Mouse (Mus musculus) kidney, postnatal 0 days (tissue): ENCODE measurements at regions not wholly inside any gene's neighbourhood (a gene's known extent, or its start where the extent isn't known, plus 50 kb on each side); places are given as distances from the start of the nearest gene placed in this dataset.

ENCODE experiments used
- ATAC-seq: fragments of 200-750 bp; cut with Nextera tagmentation; replicated peaks from 2 replicates; pipeline ENCODE4 v1.8.0; 2017; ENCODE audit warnings: low read depth, moderate number of reproducible peaks, moderate TSS enrichment, moderate library complexity; ENCODE audit not compliant: low FRiP score
- DNase-seq: peaks from one replicate; pipeline ENCODE4 v3.0.0-alpha.2; 2016; ENCODE audit warnings: low spot score
- H3K27ac ChIP-seq: fragments of 300-500 bp; sonication (generic); 2 replicates; pipeline ENCODE4 v1.5.1; 2014; ENCODE audit warnings: mild to moderate bottlenecking
- H3K27me3 ChIP-seq: fragments of 300-500 bp; sonication (generic); 2 replicates; pipeline ENCODE4 v1.6.1; 2014; ENCODE audit warnings: low read length, mixed read lengths; ENCODE audit not compliant: insufficient read depth
- H3K36me3 ChIP-seq: fragments of 300-500 bp; sonication (generic); 2 replicates; pipeline ENCODE4 v1.6.1; 2014; ENCODE audit warnings: low read length, mixed read lengths; ENCODE audit not compliant: insufficient read depth
- H3K4me1 ChIP-seq: fragments of 300-500 bp; sonication (generic); replicated peaks from 2 replicates; pipeline ENCODE4 v1.6.1; 2014; ENCODE audit warnings: antibody characterized with exemption, low read length, mixed read lengths; ENCODE audit not compliant: insufficient read depth
- H3K4me2 ChIP-seq: fragments of 300-500 bp; sonication (generic); 2 replicates; pipeline ENCODE4 v1.6.1; 2014; ENCODE audit warnings: mild to moderate bottlenecking, low read length, moderate library complexity, mixed read lengths
- H3K4me3 ChIP-seq: fragments of 300-500 bp; sonication (generic); replicated peaks from 2 replicates; pipeline ENCODE4 v1.5.1; 2014; ENCODE audit warnings: low read depth, low read length
- H3K9ac ChIP-seq: fragments of 300-500 bp; sonication (generic); 2 replicates; pipeline ENCODE4 v1.6.1; 2014; ENCODE audit warnings: low read depth, low read length
- H3K9me3 ChIP-seq: fragments of 300-500 bp; sonication (generic); replicated peaks from 2 replicates; pipeline ENCODE4 v1.6.1; 2016; ENCODE audit warnings: low read length, inconsistent platforms, mixed read lengths
- CTCF ChIP-seq: IDR thresholded peaks from 2 replicates; pipeline ENCODE4 v1.5.1; 2016; ENCODE audit warnings: antibody characterized with exemption, low read depth, mild to moderate bottlenecking, moderate library complexity
- WGBS: fragments of 180-500 bp; shearing (Covaris S2); extraction: QIAGEN DNeasy Blood & Tissue Kit; methylation state at CpG from one replicate; pipeline ENCODE4 v1.1.7; 2014; 5-methylcytosine and 5-hydroxymethylcytosine counted together

DNA sequence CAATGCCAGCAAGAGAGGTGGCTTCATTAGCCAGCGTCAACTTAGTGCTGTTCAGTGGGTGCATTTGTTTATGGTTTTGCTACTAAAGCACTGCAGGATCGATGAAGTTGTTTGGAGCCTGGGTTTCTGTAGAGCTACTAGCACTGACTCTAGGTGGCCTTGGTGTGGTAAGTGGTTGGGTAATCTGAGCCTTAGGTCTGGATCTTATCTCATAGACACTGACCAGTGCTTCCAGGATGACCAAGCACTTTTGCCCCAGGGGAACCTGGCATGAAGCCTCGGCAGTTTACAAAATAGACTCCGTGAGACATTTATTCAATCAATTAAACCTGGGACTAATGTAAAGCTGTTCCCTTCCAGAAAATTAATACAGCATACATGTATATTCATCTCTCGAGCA lies 102.8 kb downstream of the Rwdd3 start:
- no peak overlapping the region for H3K4me2 ChIP-seq
- H3K36me3 ChIP-seq, result no peaks in the 10 kb centered on the region
- H3K9me3 ChIP-seq, result no peaks in the 10 kb centered on the region
- no peak overlapping the region for H3K4me3 ChIP-seq
- no peak for DNase-seq
- H3K27ac ChIP-seq, result no peak overlapping the region
- H3K4me1 ChIP-seq, result no peaks in the 10 kb centered on the region
- no peak for ATAC-seq
- no peak for TF ChIP-seq CTCF
- H3K27me3 ChIP-seq, result no peaks in the 10 kb centered on the region
- H3K9ac ChIP-seq, result no peak overlapping the region
- 79% methylated on average over 5 of the region's 5 CpGs for WGBS

DNA sequence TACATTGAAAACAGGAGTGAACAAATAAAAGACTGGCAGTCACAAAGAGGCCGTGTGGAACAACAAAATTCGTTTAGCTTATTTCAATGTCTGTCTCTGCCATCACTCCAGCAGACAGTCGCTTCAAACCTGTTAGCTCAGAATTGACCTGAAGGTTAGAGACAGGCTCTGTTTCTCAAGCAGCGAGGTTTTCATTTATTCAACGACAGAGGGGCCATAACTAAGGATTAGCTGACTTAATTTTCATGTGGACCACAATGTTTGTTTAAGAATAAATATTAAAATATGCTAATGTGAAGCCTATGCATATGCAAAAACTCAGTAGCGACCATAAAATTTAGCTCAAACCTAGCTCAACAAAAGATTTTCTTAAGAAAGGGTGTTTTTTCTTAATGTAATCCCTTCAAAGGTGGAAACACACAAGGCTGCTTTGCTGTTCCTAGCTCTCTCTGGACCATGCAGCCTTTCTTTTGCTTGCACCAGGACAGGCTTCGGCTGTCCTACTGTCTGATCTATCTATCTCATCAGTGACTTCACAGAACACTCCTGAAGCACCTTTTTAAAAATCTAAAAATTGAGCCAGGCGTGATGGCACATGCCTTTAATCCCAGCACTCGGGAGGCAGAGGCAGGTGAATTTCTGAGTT lies 135.5 kb downstream of the Rwdd3 start:
- Histone ChIP-seq H3K27ac (no peak overlapping the region), H3K4me3 (no peak overlapping the region), H3K4me1 (no peaks in the 10 kb centered on the region), H3K27me3 (no peaks in the 10 kb centered on the region), H3K36me3 (no peaks in the 10 kb centered on the region), H3K4me2 (no peak overlapping the region), H3K9me3 (no peaks in the 10 kb centered on the region), H3K9ac (no peak overlapping the region)
- no peak for TF ChIP-seq CTCF
- WGBS, result 74% methylated on average over 9 of the region's 9 CpGs
- no peak for DNase-seq
- ATAC-seq, result no peak

DNA sequence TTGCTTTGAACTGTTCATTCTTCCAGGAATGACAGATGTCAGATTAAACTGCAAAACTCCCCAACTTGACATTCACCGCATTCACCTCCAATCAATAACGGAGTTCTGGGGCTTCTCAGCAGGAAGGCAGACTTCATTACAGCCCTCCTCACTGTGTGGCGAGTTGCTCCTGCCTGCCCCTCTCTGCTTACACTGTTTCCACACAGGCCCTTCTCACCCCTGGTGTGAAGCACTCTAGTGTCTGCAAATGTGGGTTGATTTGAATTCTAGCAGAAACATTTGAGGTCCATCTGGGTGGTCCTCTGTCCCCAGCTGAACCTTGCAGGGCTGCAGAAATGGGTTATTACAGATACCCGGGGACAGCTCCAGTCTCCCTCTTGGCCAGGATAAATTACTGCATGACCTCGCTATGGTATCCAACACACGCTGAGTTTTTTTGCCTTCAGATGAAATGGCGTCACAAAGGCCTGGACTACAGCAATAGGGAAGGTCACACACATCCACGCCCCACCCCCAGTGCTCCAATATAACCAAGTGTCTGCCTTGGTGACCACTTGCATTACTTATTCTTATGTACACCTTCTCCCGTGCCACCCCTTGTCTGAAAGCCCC lies 145.8 kb downstream of the Rwdd3 start:
- Histone ChIP-seq H3K4me2 (no peak overlapping the region), H3K36me3 (no peaks in the 10 kb centered on the region), H3K4me3 (no peak overlapping the region), H3K27me3 (no peaks in the 10 kb centered on the region), H3K27ac (no peak overlapping the region), H3K9ac (no peak overlapping the region), H3K4me1 (no peaks in the 10 kb centered on the region), H3K9me3 (no peaks in the 10 kb centered on the region)
- no peak for TF ChIP-seq CTCF
- DNase-seq (no peak), ATAC-seq (no peak)
- WGBS, result 70% methylated on average over 9 of the region's 9 CpGs

DNA sequence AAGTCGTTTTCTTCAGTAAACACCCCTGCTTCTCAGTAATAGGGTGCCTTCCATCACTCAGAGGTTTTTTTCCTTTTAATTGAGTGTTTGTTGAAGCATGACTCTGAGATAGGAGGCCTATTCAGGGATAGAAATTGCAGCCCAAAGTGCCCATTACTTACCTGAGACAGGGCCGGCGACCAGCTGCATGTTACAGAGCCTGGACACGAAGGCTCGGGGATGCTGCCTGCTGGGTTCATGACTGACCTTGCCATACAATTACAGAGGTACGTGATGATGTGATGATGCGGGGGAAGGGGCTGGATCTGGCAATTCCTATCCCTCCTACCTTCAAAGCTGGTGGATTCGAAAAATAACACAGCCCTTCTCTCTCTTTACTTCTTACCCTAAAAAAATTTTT lies 146.7 kb downstream of the Rwdd3 start:
- TF ChIP-seq CTCF, result no peak
- WGBS, result 46% methylated on average over 8 of the region's 8 CpGs
- no peak for ATAC-seq

DNA sequence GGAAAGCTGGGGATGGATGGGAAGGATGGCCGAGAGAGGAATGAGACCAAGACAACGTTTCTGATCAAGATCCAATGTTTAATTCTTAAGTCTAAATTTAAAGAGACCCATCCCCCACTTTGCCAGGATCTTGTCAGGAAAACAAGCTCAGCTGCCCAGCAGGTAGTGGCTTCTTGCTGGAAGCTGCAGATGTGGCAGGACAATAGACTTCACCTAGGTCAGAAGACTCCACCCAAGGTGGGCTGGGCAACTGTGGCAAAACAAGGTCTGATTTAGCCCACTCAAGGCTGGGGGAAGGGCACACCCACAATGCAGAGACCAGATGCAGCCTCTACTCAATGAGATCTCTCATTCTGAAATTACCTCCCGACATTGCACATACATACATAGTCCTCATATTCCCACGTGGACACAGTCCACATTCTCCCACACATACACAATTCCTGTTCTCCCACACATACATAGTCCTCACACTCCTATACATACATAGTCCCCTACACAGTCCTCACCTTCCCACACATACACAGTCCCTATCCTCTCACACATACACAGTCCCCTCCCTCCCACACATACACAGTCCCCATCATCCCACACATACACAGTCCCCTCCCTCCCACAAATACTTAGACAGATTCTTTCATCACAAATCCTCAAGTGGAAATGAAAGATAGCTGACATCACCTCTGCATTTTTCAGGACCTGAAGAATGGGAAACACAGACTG lies 150.2 kb downstream of the Rwdd3 start:
- H3K4me1 ChIP-seq, result no peaks in the 10 kb centered on the region
- H3K27ac ChIP-seq, result no peak overlapping the region
- no peak overlapping the region for H3K4me2 ChIP-seq
- no peaks in the 10 kb centered on the region for H3K9me3 ChIP-seq
- no peak overlapping the region for H3K4me3 ChIP-seq
- H3K27me3 ChIP-seq, result no peaks in the 10 kb centered on the region
- H3K36me3 ChIP-seq, result no peaks in the 10 kb centered on the region
- 79% methylated on average over 4 of the region's 4 CpGs for WGBS
- ATAC-seq, result no peak
- H3K9ac ChIP-seq, result no peak overlapping the region
- no peak for DNase-seq
- TF ChIP-seq CTCF, result no peak

More for the DNA sequence above, 146.7 kb downstream of the Rwdd3 start:
- Histone ChIP-seq H3K4me2 (no peak overlapping the region), H3K4me1 (no peaks in the 10 kb centered on the region), H3K9ac (no peak overlapping the region), H3K36me3 (no peaks in the 10 kb centered on the region), H3K27me3 (no peaks in the 10 kb centered on the region), H3K4me3 (no peak overlapping the region), H3K9me3 (no peaks in the 10 kb centered on the region), H3K27ac (no peak overlapping the region)
- no peak for DNase-seq

DNA sequence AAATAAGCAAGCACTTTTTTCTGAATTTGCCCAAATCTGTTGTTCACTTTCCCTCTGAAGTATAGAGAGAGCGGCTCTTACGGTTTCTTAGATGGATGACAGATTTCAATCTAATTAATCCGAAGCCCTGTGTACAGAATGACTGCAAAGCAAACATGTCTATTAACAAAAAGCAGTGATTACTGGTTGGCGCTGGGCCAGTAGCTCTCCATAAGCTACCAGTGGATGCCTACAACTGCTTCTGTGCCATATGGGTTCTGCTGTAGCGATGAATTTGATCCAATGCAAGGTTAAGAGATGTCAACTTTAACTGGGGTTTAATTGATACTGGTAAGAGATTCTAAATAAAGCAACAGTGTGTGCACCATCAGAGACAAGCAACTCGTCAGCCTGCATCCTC lies 162.3 kb downstream of the Rwdd3 start:
- WGBS, result 76% methylated on average over 6 of the region's 6 CpGs
- DNase-seq, result no peak

More for the DNA sequence above, 162.3 kb downstream of the Rwdd3 start:
- no peaks in the 10 kb centered on the region for H3K36me3 ChIP-seq
- H3K4me3 ChIP-seq, result no peak overlapping the region
- H3K4me2 ChIP-seq, result no peak overlapping the region
- H3K4me1 ChIP-seq, result no peaks in the 10 kb centered on the region
- ATAC-seq, result no peak
- H3K27ac ChIP-seq, result no peak overlapping the region
- H3K9me3 ChIP-seq, result no peaks in the 10 kb centered on the region
- no peak overlapping the region for H3K9ac ChIP-seq
- H3K27me3 ChIP-seq, result no peaks in the 10 kb centered on the region
- no peak for TF ChIP-seq CTCF
